Mouse (Mus musculus): ENCODE measurements around the gene Lzts3. TPM values are rescaled to one million over a fixed set of nuclear protein-coding genes. Genes with fewer than 3 reads are reported as not detected.

Lzts3 gene
- total and polyA plus RNA-seq, 2 experiments from 2014 or later, result 20.0 to 76.8 TPM

GRCm38 (mm10) chr2:130589157-130589556, 53.4 kb downstream of the Lzts3 start:
- 41% methylated on average over 4 of the region's 4 CpGs for WGBS
- no peak for TF ChIP-seq CTCF (IDR thresholded peaks at IDR 0.05; ENCODE audit: low read depth)
- DNase-seq (ENCODE audit: low spot score) (no peak), ATAC-seq (no peak)
- H3K36me3 ChIP-seq (ENCODE audit: insufficient read depth, low read length), result peaks cover 17% of the 10 kb centered on the region
- H3K4me2 ChIP-seq (ENCODE audit: low read depth, low read length), result no peak overlapping the region
- no peaks in the 10 kb centered on the region for H3K9me3 ChIP-seq (ENCODE audit: low read length)
- H3K9ac ChIP-seq (replicated peaks; ENCODE audit: low read length), result no peak overlapping the region
- H3K4me1 ChIP-seq (ENCODE audit: insufficient read depth, low read length), result no peaks in the 10 kb centered on the region
- no peak overlapping the region for H3K4me3 ChIP-seq (ENCODE audit: low read length)
- no peak overlapping the region for H3K27ac ChIP-seq
- no peaks in the 10 kb centered on the region for H3K27me3 ChIP-seq (ENCODE audit: insufficient read depth, low read length)

GRCm38 (mm10) chr2:130588373-130588772, 54.2 kb downstream of the Lzts3 start:
- Histone ChIP-seq H3K36me3 (ENCODE audit: insufficient read depth, low read length) (peaks cover 17% of the 10 kb centered on the region), H3K9me3 (ENCODE audit: low read length) (no peaks in the 10 kb centered on the region), H3K9ac (replicated peaks; ENCODE audit: low read length) (no peak overlapping the region), H3K4me2 (ENCODE audit: low read depth, low read length) (no peak overlapping the region), H3K4me1 (ENCODE audit: insufficient read depth, low read length) (no peaks in the 10 kb centered on the region), H3K27me3 (ENCODE audit: insufficient read depth, low read length) (no peaks in the 10 kb centered on the region), H3K27ac (no peak overlapping the region), H3K4me3 (ENCODE audit: low read length) (no peak overlapping the region)
- 80% methylated on average over 2 of the region's 2 CpGs for WGBS
- no peak for ATAC-seq
- no peak for TF ChIP-seq CTCF (IDR thresholded peaks at IDR 0.05; ENCODE audit: low read depth)
- no peak for DNase-seq (ENCODE audit: low spot score)

GRCm38 (mm10) chr2:130586016-130586415, 56.6 kb downstream of the Lzts3 start:
- Histone ChIP-seq H3K27ac (no peak overlapping the region), H3K9me3 (ENCODE audit: low read length) (no peaks in the 10 kb centered on the region), H3K4me2 (ENCODE audit: low read depth, low read length) (no peak overlapping the region), H3K36me3 (ENCODE audit: insufficient read depth, low read length) (peaks cover 9% of the 10 kb centered on the region), H3K27me3 (ENCODE audit: insufficient read depth, low read length) (peaks cover 12% of the 10 kb centered on the region; the same call in 1 of the 2 replicates), H3K4me3 (ENCODE audit: low read length) (no peak overlapping the region), H3K4me1 (ENCODE audit: insufficient read depth, low read length) (0 out of 2 replicates have a peak, but pooled peaks cover under 1% of the 10 kb centered on the region), H3K9ac (replicated peaks; ENCODE audit: low read length) (no peak overlapping the region)
- WGBS, result 85% methylated on average over 6 of the region's 6 CpGs
- TF ChIP-seq CTCF (IDR thresholded peaks at IDR 0.05; ENCODE audit: low read depth), result no peak
- DNase-seq (ENCODE audit: low spot score) (no peak), ATAC-seq (no peak)

GRCm38 (mm10) chr2:130583902-130584560, 58.6 kb downstream of the Lzts3 start:
- DNase-seq (ENCODE audit: low spot score) (no peak), ATAC-seq (no peak)
- no peak overlapping the region for H3K4me2 ChIP-seq (ENCODE audit: low read depth, low read length)
- 0 out of 2 replicates have a peak, but pooled peaks cover 8% of the 10 kb centered on the region for H3K4me1 ChIP-seq (ENCODE audit: insufficient read depth, low read length)
- peaks cover 31% of the 10 kb centered on the region for H3K27me3 ChIP-seq (ENCODE audit: insufficient read depth, low read length)
- no peak overlapping the region for H3K27ac ChIP-seq
- TF ChIP-seq CTCF (IDR thresholded peaks at IDR 0.05; ENCODE audit: low read depth), result no peak
- H3K4me3 ChIP-seq (ENCODE audit: low read length), result no peak overlapping the region
- H3K9me3 ChIP-seq (ENCODE audit: low read length), result no peaks in the 10 kb centered on the region
- H3K36me3 ChIP-seq (ENCODE audit: insufficient read depth, low read length), result no peaks in the 10 kb centered on the region
- H3K9ac ChIP-seq (replicated peaks; ENCODE audit: low read length), result no peak overlapping the region
- WGBS, result 73% methylated on average over 10 of the region's 10 CpGs

Other genes with a start within 250 kb of the Lzts3 start
- gene Cpxm1, start 245.2 kb downstream of the Lzts3 start, total RNA-seq (2014; rRNA removed), result 28.2 and 36.5 TPM in 2 replicates
- 31.9 and 32.9 TPM in 2 replicates for gene Cpxm1, start 245.2 kb downstream of the Lzts3 start, polyA plus RNA-seq (2015; fragmentation: Nextera tagmentation; extraction: Ambion mirVana)
- not detected in 2 replicates for gene Gm28372, start 237.6 kb downstream of the Lzts3 start, total RNA-seq (2014; rRNA removed)
- 0.20 TPM in 2 replicates for gene Gm28372, start 237.6 kb downstream of the Lzts3 start, polyA plus RNA-seq (2015; fragmentation: Nextera tagmentation; extraction: Ambion mirVana)
- not detected in 2 replicates for gene 1700020A23Rik, start 237.5 kb downstream of the Lzts3 start, total RNA-seq (2014; rRNA removed)
- 0.49 TPM in 1 of 2 replicates, not detected in the other for gene 1700020A23Rik, start 237.5 kb downstream of the Lzts3 start, polyA plus RNA-seq (2015; fragmentation: Nextera tagmentation; extraction: Ambion mirVana)
- not detected in 2 replicates for gene Tmem239, start 236.3 kb downstream of the Lzts3 start, total RNA-seq (2014; rRNA removed)
- not detected in 2 replicates for gene Tmem239, start 236.3 kb downstream of the Lzts3 start, polyA plus RNA-seq (2015; fragmentation: Nextera tagmentation; extraction: Ambion mirVana)
- gene Vps16, start 218.5 kb downstream of the Lzts3 start, total RNA-seq (2014; rRNA removed), result 50.4 and 63.3 TPM in 2 replicates
- 89.5 and 94.0 TPM in 2 replicates for gene Vps16, start 218.5 kb downstream of the Lzts3 start, polyA plus RNA-seq (2015; fragmentation: Nextera tagmentation; extraction: Ambion mirVana)
- gene Pced1a, start 218.1 kb downstream of the Lzts3 start, total RNA-seq (2014; rRNA removed), result 19.5 and 20.4 TPM in 2 replicates
- gene Pced1a, start 218.1 kb downstream of the Lzts3 start, polyA plus RNA-seq (2015; fragmentation: Nextera tagmentation; extraction: Ambion mirVana), result 10.3 and 10.7 TPM in 2 replicates
- gene Ptpra, start 192.5 kb downstream of the Lzts3 start, total RNA-seq (2014; rRNA removed), result 96.7 and 105 TPM in 2 replicates
- 143 and 145 TPM in 2 replicates for gene Ptpra, start 192.5 kb downstream of the Lzts3 start, polyA plus RNA-seq (2015; fragmentation: Nextera tagmentation; extraction: Ambion mirVana)
- 67.7 and 75.4 TPM in 2 replicates for gene Mrps26, start 79.1 kb downstream of the Lzts3 start, total RNA-seq (2014; rRNA removed)
- 115 and 120 TPM in 2 replicates for gene Mrps26, start 79.1 kb downstream of the Lzts3 start, polyA plus RNA-seq (2015; fragmentation: Nextera tagmentation; extraction: Ambion mirVana)
- 4.9 TPM in 1 of 2 replicates, not detected in the other for gene Oxt, start 66.6 kb downstream of the Lzts3 start, total RNA-seq (2014; rRNA removed)
- not detected in 2 replicates for gene Oxt, start 66.6 kb downstream of the Lzts3 start, polyA plus RNA-seq (2015; fragmentation: Nextera tagmentation; extraction: Ambion mirVana)
- 0.78 and 1.5 TPM in 2 replicates for gene Avp, start 60.2 kb downstream of the Lzts3 start, total RNA-seq (2014; rRNA removed)
- gene Avp, start 60.2 kb downstream of the Lzts3 start, polyA plus RNA-seq (2015; fragmentation: Nextera tagmentation; extraction: Ambion mirVana), result 0.45 and 0.73 TPM in 2 replicates
- gene Fastkd5, start 12.8 kb downstream of the Lzts3 start, total RNA-seq (2014; rRNA removed), result 7.0 and 7.9 TPM in 2 replicates
- gene Fastkd5, start 12.8 kb downstream of the Lzts3 start, polyA plus RNA-seq (2015; fragmentation: Nextera tagmentation; extraction: Ambion mirVana), result 6.0 and 6.6 TPM in 2 replicates
- 6.8 TPM in 2 replicates for gene Ubox5, start 12.8 kb downstream of the Lzts3 start, total RNA-seq (2014; rRNA removed)
- gene Ubox5, start 12.8 kb downstream of the Lzts3 start, polyA plus RNA-seq (2015; fragmentation: Nextera tagmentation; extraction: Ambion mirVana), result 5.9 and 6.2 TPM in 2 replicates
- 14.4 and 21.2 TPM in 2 replicates for gene Ddrgk1, start 21.9 kb upstream of the Lzts3 start, total RNA-seq (2014; rRNA removed)
- 83.3 and 90.6 TPM in 2 replicates for gene Ddrgk1, start 21.9 kb upstream of the Lzts3 start, polyA plus RNA-seq (2015; fragmentation: Nextera tagmentation; extraction: Ambion mirVana)
- gene Itpa, start 24.8 kb upstream of the Lzts3 start, total RNA-seq (2014; rRNA removed), result 137 TPM in 2 replicates
- 123 TPM in 2 replicates for gene Itpa, start 24.8 kb upstream of the Lzts3 start, polyA plus RNA-seq (2015; fragmentation: Nextera tagmentation; extraction: Ambion mirVana)
- 0.16 and 1.2 TPM in 2 replicates for gene Slc4a11, start 54.7 kb upstream of the Lzts3 start, total RNA-seq (2014; rRNA removed)
- gene Slc4a11, start 54.7 kb upstream of the Lzts3 start, polyA plus RNA-seq (2015; fragmentation: Nextera tagmentation; extraction: Ambion mirVana), result 0.49 and 0.53 TPM in 2 replicates

All from hindbrain, postnatal 0 days (tissue).